In genomic region chr6:116672349-116672748, GRCm38 (mm10) we compare ENCODE assay signal across 10 mouse cellular contexts. TPM values are rescaled to one million over a fixed set of nuclear protein-coding genes. Genes with fewer than 3 reads are reported as not detected.
DNase-seq lines count a peak whose midpoint lies in the region; ATAC-seq and TF ChIP-seq lines count a peak whose summit lies in the region.
"Had no signal": no experiment of that assay in that cellular context is flagged by ENCODE, and none has a peak within 500 bp of the region (broad histone marks: within the 10 kb centered on the region; RNA-seq: fewer than 3 reads in every experiment).

No protein-coding gene starts in this region.

- peaks cover 6% of the 10 kb centered on the region for H3K4me1 ChIP-seq in intestine, postnatal 0 days (replicated peaks; ENCODE audit: control insufficient read depth, insufficient read depth, low read length)
- peaks cover 20% of the 10 kb centered on the region for H3K4me1 ChIP-seq in stomach, embryonic 16.5 days (ENCODE audit: control insufficient read depth, insufficient read depth, low read length)

- H3K4me2 ChIP-seq in intestine, postnatal 0 days (replicated peaks; ENCODE audit: low read depth): peak overlapping the region; percentile 87
- peak overlapping the region; percentile 96; the same call in 1 of the 2 replicates for H3K4me2 ChIP-seq in stomach, embryonic 16.5 days (ENCODE audit: low read depth, low read length)

- DNase-seq in embryo, embryonic 10.5 days (ENCODE audit: low spot score): peak; percentile 23
- no peak for DNase-seq in embryo, embryonic 10 days (ENCODE audit: low spot score)
- peak; percentile 39 for DNase-seq in retina, embryonic 14.5 days (ENCODE audit: low spot score)
- DNase-seq in retina, postnatal 1 day: no peak
- DNase-seq in kidney, postnatal 36 days: no peak
- DNase-seq in urinary bladder, postnatal 36 days (ENCODE audit: low spot score in 2 of 2): no peak
- DNase-seq: layer of hippocampus, postnatal 36 days had no signal

- H3K27me3 ChIP-seq in intestine, postnatal 0 days (replicated peaks; ENCODE audit: control insufficient read depth, insufficient read depth, low read length): no peaks in the 10 kb centered on the region
- H3K27me3 ChIP-seq in stomach, embryonic 16.5 days (ENCODE audit: control insufficient read depth, insufficient read depth, low read length): no peaks in the 10 kb centered on the region
- H3K27me3 ChIP-seq: lung, embryonic 15.5 days had no signal

- H3K9ac ChIP-seq in intestine, postnatal 0 days (ENCODE audit: low read depth, low read length): no peak overlapping the region
- no peak overlapping the region for H3K9ac ChIP-seq in stomach, embryonic 16.5 days (ENCODE audit: low read length)
- H3K9ac ChIP-seq: lung, embryonic 15.5 days had no signal

- no peak overlapping the region for H3K27ac ChIP-seq in intestine, postnatal 0 days (ENCODE audit: low read depth, low read length)
- H3K27ac ChIP-seq in stomach, embryonic 16.5 days (ENCODE audit: low read length): no peak overlapping the region

- 72% methylated on average over 5 of the region's 5 CpGs for WGBS in intestine, postnatal 0 days
- WGBS in stomach, embryonic 16.5 days: 68% methylated on average over 5 of the region's 5 CpGs

- H3K9me3 ChIP-seq in intestine, postnatal 0 days (ENCODE audit: control insufficient read depth): no peaks in the 10 kb centered on the region
- H3K9me3 ChIP-seq in stomach, embryonic 16.5 days (replicated peaks; ENCODE audit: control insufficient read depth, low read length): no peaks in the 10 kb centered on the region
- H3K9me3 ChIP-seq: lung, embryonic 15.5 days had no signal

- TF ChIP-seq CTCF in intestine, postnatal 0 days (IDR thresholded peaks at IDR 0.05; ENCODE audit: low read depth): no peak

- H3K4me3 ChIP-seq in intestine, postnatal 0 days (ENCODE audit: low read depth, low read length): no peak overlapping the region
- no peak overlapping the region for H3K4me3 ChIP-seq in stomach, embryonic 16.5 days (replicated peaks; ENCODE audit: low read length)

- no peaks in the 10 kb centered on the region for H3K36me3 ChIP-seq in intestine, postnatal 0 days (ENCODE audit: control insufficient read depth, insufficient read depth)
- no peaks in the 10 kb centered on the region for H3K36me3 ChIP-seq in stomach, embryonic 16.5 days (ENCODE audit: control insufficient read depth, insufficient read depth, low read length)
- H3K36me3 ChIP-seq: lung, embryonic 15.5 days had no signal

- ATAC-seq in intestine, postnatal 0 days: no peak
- ATAC-seq in stomach, embryonic 16.5 days (ENCODE audit: insufficient read depth, low FRiP score): no peak

RNA-seq across cellular contexts. Expression of gene Rassf4, which starts 1.4 kb away (rescaled TPM):
- polyA plus RNA-seq in intestine, postnatal 0 days (2015; fragmentation: Nextera tagmentation; extraction: Ambion mirVana): 6.4 and 6.7 TPM in 2 replicates
- 8.8 and 10.3 TPM in 2 replicates for polyA plus RNA-seq in stomach, embryonic 16.5 days (2015; fragmentation: Nextera tagmentation; extraction: Ambion mirVana)

RNA-seq across cellular contexts. Expression of gene Depp1, which starts 21.9 kb away (rescaled TPM):
- 11.2 and 13.0 TPM in 2 replicates for polyA plus RNA-seq in intestine, postnatal 0 days (2015; fragmentation: Nextera tagmentation; extraction: Ambion mirVana)
- polyA plus RNA-seq in stomach, embryonic 16.5 days (2015; fragmentation: Nextera tagmentation; extraction: Ambion mirVana): 30.6 and 40.4 TPM in 2 replicates

RNA-seq across cellular contexts. Expression of gene Zfp422, which starts 43.5 kb away (rescaled TPM):
- polyA plus RNA-seq in intestine, postnatal 0 days (2015; fragmentation: Nextera tagmentation; extraction: Ambion mirVana): 41.8 and 43.3 TPM in 2 replicates
- polyA plus RNA-seq in stomach, embryonic 16.5 days (2015; fragmentation: Nextera tagmentation; extraction: Ambion mirVana): 119 and 123 TPM in 2 replicates

RNA-seq across cellular contexts. Expression of gene Tmem72, which starts 44.4 kb away (rescaled TPM):
- polyA plus RNA-seq in intestine, postnatal 0 days (2015; fragmentation: Nextera tagmentation; extraction: Ambion mirVana): 0.01 TPM in 1 of 2 replicates, not detected in the other
- 0.11 and 0.40 TPM in 2 replicates for polyA plus RNA-seq in stomach, embryonic 16.5 days (2015; fragmentation: Nextera tagmentation; extraction: Ambion mirVana)

Comparison
In these comparisons a context has a peak if more than half of its experiments do, and no peak if none do; other contexts are left out.
1. DNase-seq: peak in embryo, embryonic 10.5 days (single experiment) and retina, embryonic 14.5 days (single experiment); none in embryo, embryonic 10 days (single experiment), retina, postnatal 1 day (single experiment), kidney, postnatal 36 days (0 of 2) and urinary bladder, postnatal 36 days (0 of 2).